Mouse (Mus musculus) embryonic fibroblast, embryonic 13.5 days (primary cell): ENCODE data around the gene Abi1.

Experiments used
- CTCF ChIP-seq: IDR thresholded peaks from 2 replicates; pipeline ENCODE4 v1.5.1; 2011; ENCODE audit warnings: mild to moderate bottlenecking, control low read depth, low read length, moderate library complexity, borderline replicate concordance; ENCODE audit not compliant: insufficient read depth
- POLR2A ChIP-seq: IDR thresholded peaks from 2 replicates; pipeline ENCODE4 v1.6.1; 2011; ENCODE audit warnings: low read depth, mild to moderate bottlenecking, control low read depth, low read length, moderate library complexity

- TF ChIP-seq CTCF, result no peak
- no peak for TF ChIP-seq POLR2A
These were observed 35.8 kb upstream of the Abi1 start for GRCm38 (mm10) chr2:23075846-23076245.
